Mouse (Mus musculus) liver, embryonic 12.5 days (tissue): ENCODE measurements around the gene Hsd17b1. TPM values are rescaled to one million over a fixed set of nuclear protein-coding genes. Genes with fewer than 3 reads are reported as not detected.

ENCODE experiments used
- ATAC-seq: fragments of 200-750 bp; cut with Nextera tagmentation; 2 replicates; pipeline ENCODE4 v1.8.0; 2017; ENCODE audit warnings: moderate number of reproducible peaks, mild to moderate bottlenecking, moderate library complexity
- H3K27ac ChIP-seq: fragments of 300-500 bp; sonication (generic); 2 replicates; pipeline ENCODE4 v1.5.1; 2016; ENCODE audit warnings: mild to moderate bottlenecking
- H3K27me3 ChIP-seq: fragments of 300-500 bp; sonication (generic); replicated peaks from 2 replicates; pipeline ENCODE4 v1.6.1; 2016; ENCODE audit warnings: mild to moderate bottlenecking, moderate library complexity
- H3K36me3 ChIP-seq: fragments of 300-500 bp; sonication (generic); 2 replicates; pipeline ENCODE4 v1.6.1; 2016; ENCODE audit warnings: mild to moderate bottlenecking, moderate library complexity
- H3K4me1 ChIP-seq: fragments of 300-500 bp; sonication (generic); 2 replicates; pipeline ENCODE4 v1.6.1; 2016
- H3K4me2 ChIP-seq: fragments of 300-500 bp; sonication (generic); 2 replicates; pipeline ENCODE4 v1.6.1; 2016; ENCODE audit warnings: mild to moderate bottlenecking, moderate library complexity
- H3K4me3 ChIP-seq: fragments of 300-500 bp; sonication (generic); 2 replicates; pipeline ENCODE4 v1.5.1; 2016; ENCODE audit warnings: mild to moderate bottlenecking, moderate library complexity
- H3K9ac ChIP-seq: fragments of 300-500 bp; sonication (generic); 2 replicates; pipeline ENCODE4 v1.6.1; 2016; ENCODE audit warnings: mild to moderate bottlenecking, moderate library complexity
- H3K9me3 ChIP-seq: fragments of 300-500 bp; sonication (generic); replicated peaks from 2 replicates; pipeline ENCODE4 v1.6.1; 2016; ENCODE audit warnings: mild to moderate bottlenecking, moderate library complexity
- WGBS: fragments of 180-500 bp; shearing (Covaris S2); methylation state at CpG from one replicate; pipeline ENCODE4 v1.1.7; 2016; ENCODE audit not compliant: insufficient replicate concordance; 5-methylcytosine and 5-hydroxymethylcytosine counted together
- polyA plus RNA-seq: library from polyadenylated mRNA; unstranded; fragments of >200 nt; fragmentation: Nextera tagmentation; extraction: Ambion mirVana; gene quantifications from 2 replicates; pipeline ENCODE4 v1.2.1, GENCODE M21; 2016

Hsd17b1 gene
- polyA plus RNA-seq, result 0.08 TPM in 1 of 2 replicates, not detected in the other

GRCm38 (mm10) chr11:101078121-101078520, at the start of gene Hsd17b1:
Hsd17b1 (plus strand) TSS chr11:101078411.
- Histone ChIP-seq H3K27ac (no peak within 1 kb of the TSS), H3K4me1 (peaks cover 22% of the 10 kb centered on the region), H3K4me3 (no peak within 1 kb of the TSS), H3K9me3 (no peaks in the 10 kb centered on the region), H3K4me2 (0 out of 2 replicates have a peak within 1 kb of the TSS, but pooled peaks have one; percentile 46), H3K9ac (no peak within 1 kb of the TSS), H3K27me3 (peaks cover 69% of the 10 kb centered on the region), H3K36me3 (no peaks in the 10 kb centered on the region)
- 65% methylated on average over 9 of the region's 9 CpGs for WGBS
- ATAC-seq, result no peak

- no peak overlapping the region for H3K4me3 ChIP-seq
- H3K27me3 ChIP-seq, result no peaks in the 10 kb centered on the region
- H3K9ac ChIP-seq, result no peak overlapping the region
- no peaks in the 10 kb centered on the region for H3K4me1 ChIP-seq
- ATAC-seq, result no peak
- WGBS, result 90% methylated on average over 8 of the region's 8 CpGs
- no peaks in the 10 kb centered on the region for H3K9me3 ChIP-seq
- H3K4me2 ChIP-seq, result no peak overlapping the region
- H3K36me3 ChIP-seq, result peaks cover 97% of the 10 kb centered on the region
- H3K27ac ChIP-seq, result no peak overlapping the region
Measured at GRCm38 (mm10) chr11:101029320-101029719, 48.9 kb upstream of the Hsd17b1 start.

GRCm38 (mm10) chr11:101030136-101030807, 47.9 kb upstream of the Hsd17b1 start:
- Histone ChIP-seq H3K9ac (no peak overlapping the region), H3K9me3 (no peaks in the 10 kb centered on the region), H3K27ac (no peak overlapping the region), H3K4me3 (no peak overlapping the region), H3K36me3 (peaks cover 97% of the 10 kb centered on the region), H3K27me3 (no peaks in the 10 kb centered on the region), H3K4me2 (no peak overlapping the region), H3K4me1 (no peaks in the 10 kb centered on the region)
- 83% methylated on average over 10 of the region's 10 CpGs for WGBS
- ATAC-seq, result no peak

DNA sequence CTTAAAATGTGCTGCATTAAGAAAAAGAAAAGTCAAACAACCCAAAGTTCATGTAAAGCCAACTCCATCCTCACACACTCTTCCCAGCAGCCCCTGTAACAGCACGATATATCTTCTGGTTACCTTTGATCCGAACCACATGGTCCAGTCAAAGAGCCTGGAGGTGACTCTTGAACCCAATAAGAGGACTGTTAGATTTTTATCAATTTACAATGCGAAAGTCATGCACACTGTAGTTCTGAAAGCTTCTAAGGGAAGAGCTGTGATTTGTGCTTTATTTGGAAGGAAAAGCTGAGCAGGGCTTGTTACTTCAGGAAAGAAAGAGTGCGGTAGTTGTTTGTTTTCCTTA, 47.4 kb upstream of the Hsd17b1 start:
- no peak for ATAC-seq

GRCm38 (mm10) chr11:101031470-101031869, 46.7 kb upstream of the Hsd17b1 start:
- H3K27ac ChIP-seq, result no peak overlapping the region
- no peak overlapping the region for H3K4me2 ChIP-seq
- WGBS, result 86% methylated on average over 1 of the region's 1 CpGs
- peaks cover 97% of the 10 kb centered on the region for H3K36me3 ChIP-seq
- no peaks in the 10 kb centered on the region for H3K27me3 ChIP-seq
- H3K9ac ChIP-seq, result no peak overlapping the region
- no peaks in the 10 kb centered on the region for H3K4me1 ChIP-seq
- H3K9me3 ChIP-seq, result no peaks in the 10 kb centered on the region
- no peak for ATAC-seq
- H3K4me3 ChIP-seq, result no peak overlapping the region

More for the DNA sequence above, 47.4 kb upstream of the Hsd17b1 start:
- Histone ChIP-seq H3K36me3 (peaks cover 97% of the 10 kb centered on the region), H3K27ac (no peak overlapping the region), H3K4me2 (no peak overlapping the region), H3K4me3 (no peak overlapping the region), H3K27me3 (no peaks in the 10 kb centered on the region), H3K4me1 (no peaks in the 10 kb centered on the region), H3K9me3 (no peaks in the 10 kb centered on the region), H3K9ac (no peak overlapping the region)
- 88% methylated on average over 4 of the region's 4 CpGs for WGBS

DNA sequence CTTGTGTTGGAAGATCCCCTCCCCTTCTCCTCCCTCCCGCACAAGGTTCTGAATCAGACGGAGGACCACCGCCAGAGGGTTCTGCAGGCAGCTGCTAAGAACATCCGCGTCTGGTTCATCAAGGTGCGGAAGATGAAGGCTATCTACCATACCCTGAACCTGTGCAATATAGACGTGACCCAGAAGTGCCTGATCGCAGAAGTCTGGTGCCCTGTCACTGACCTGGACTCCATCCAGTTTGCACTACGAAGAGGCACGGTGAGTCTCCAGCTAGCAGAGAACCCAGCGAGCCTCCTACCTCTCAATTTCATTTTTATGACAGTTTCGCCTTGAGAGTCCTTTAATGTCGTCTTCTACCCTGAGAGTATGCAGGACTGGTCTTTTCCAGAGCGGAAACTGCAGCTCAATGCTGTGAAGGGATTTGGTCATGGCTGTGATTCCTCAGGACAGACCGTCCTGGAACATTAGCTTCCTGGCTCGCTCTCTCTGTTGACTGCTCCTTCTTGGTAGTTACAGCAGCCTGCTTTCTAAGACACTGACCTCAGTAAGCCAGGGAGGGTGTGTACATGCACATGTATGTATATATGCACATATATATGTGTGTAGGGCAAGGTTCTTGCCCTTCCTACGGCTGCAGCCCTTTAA, 44.2 kb upstream of the Hsd17b1 start:
- H3K27ac ChIP-seq, result no peak overlapping the region
- no peaks in the 10 kb centered on the region for H3K27me3 ChIP-seq
- no peak for ATAC-seq
- H3K9ac ChIP-seq, result no peak overlapping the region
- H3K4me2 ChIP-seq, result no peak overlapping the region
- no peak overlapping the region for H3K4me3 ChIP-seq
- WGBS, result 93% methylated on average over 17 of the region's 17 CpGs
- H3K9me3 ChIP-seq, result no peaks in the 10 kb centered on the region
- peaks cover 98% of the 10 kb centered on the region for H3K36me3 ChIP-seq
- no peaks in the 10 kb centered on the region for H3K4me1 ChIP-seq

DNA sequence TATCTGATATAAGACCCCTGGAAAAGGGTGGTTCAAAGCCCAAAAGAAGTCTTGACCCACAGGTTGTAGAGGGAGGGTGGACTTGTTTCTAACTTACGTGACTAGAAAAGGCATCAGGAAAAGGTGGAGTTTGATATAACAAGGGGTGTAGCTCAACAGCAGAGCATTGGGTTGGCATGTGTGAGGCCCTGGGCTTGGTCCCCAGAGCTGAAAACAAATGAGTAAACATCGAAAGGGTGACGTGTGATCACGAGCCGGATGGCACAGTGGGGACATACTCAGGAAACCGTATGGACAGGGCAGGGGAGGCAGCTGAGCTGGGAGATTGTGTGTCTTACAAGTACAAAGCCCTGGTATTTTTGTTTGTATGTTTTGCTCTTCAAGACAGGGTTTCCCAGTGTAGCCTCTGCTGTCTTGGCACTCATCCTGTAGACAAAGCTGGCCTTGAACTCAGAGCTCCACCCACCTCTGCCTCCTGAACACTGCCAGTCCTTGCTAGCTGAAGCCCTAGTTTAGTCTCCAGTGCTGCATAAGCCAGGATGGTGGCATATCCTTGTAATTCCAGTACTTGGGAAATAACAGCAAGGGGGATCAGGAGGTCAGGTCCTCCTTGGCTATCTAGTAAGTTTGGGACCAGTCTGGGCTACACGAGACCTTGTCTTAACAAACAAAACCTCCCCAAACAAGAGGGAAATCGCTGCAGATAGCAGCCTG, 43.4 kb upstream of the Hsd17b1 start:
- WGBS, result 90% methylated on average over 8 of the region's 8 CpGs
- H3K36me3 ChIP-seq, result peaks cover 98% of the 10 kb centered on the region
- H3K27me3 ChIP-seq, result no peaks in the 10 kb centered on the region
- H3K27ac ChIP-seq, result no peak overlapping the region
- H3K9me3 ChIP-seq, result no peaks in the 10 kb centered on the region
- no peak for ATAC-seq
- no peaks in the 10 kb centered on the region for H3K4me1 ChIP-seq
- no peak overlapping the region for H3K4me2 ChIP-seq
- no peak overlapping the region for H3K9ac ChIP-seq
- no peak overlapping the region for H3K4me3 ChIP-seq

DNA sequence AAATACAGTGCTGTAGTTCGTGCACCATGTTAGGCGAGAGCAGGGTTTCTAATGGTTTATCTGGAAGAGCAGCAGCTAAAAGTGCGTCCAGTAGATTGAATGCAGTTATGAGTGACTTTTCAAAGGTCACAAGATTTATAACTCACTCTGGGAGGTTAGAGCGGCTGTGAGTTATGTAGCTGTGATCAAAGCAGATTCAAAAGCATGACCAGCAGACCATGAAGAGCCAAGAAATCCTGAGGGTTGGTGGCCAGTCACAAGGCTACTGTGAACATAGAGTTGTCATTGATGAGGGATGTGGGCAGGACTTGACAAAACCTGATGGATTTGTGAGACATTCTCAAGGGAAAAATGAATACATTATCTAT, 42.9 kb upstream of the Hsd17b1 start:
- H3K4me3 ChIP-seq, result no peak overlapping the region
- no peaks in the 10 kb centered on the region for H3K9me3 ChIP-seq
- ATAC-seq, result no peak
- 85% methylated on average over 4 of the region's 4 CpGs for WGBS
- no peaks in the 10 kb centered on the region for H3K4me1 ChIP-seq
- no peaks in the 10 kb centered on the region for H3K27me3 ChIP-seq
- no peak overlapping the region for H3K9ac ChIP-seq
- H3K27ac ChIP-seq, result no peak overlapping the region
- no peak overlapping the region for H3K4me2 ChIP-seq
- peaks cover 98% of the 10 kb centered on the region for H3K36me3 ChIP-seq

DNA sequence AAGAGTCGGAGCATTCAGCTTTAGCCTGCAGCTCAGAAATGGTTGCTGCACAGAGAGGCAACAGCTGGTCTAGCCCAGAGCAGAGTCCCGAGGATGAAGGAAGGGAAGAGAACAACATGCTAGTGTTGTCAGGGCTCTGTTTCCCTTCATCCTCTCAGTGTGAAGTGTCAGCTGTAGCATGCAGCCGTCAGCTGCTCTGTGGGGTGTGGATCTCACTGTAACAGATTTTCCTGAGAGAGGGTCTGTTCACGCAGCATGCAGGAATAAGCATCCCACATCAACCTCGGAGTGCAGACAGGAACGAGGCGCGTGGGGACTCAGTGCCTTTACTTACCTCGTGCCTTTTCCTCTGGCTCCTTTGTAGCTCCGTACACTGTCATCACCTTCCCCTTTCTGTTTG, 40.4 kb upstream of the Hsd17b1 start:
- WGBS, result 81% methylated on average over 10 of the region's 10 CpGs

DNA sequence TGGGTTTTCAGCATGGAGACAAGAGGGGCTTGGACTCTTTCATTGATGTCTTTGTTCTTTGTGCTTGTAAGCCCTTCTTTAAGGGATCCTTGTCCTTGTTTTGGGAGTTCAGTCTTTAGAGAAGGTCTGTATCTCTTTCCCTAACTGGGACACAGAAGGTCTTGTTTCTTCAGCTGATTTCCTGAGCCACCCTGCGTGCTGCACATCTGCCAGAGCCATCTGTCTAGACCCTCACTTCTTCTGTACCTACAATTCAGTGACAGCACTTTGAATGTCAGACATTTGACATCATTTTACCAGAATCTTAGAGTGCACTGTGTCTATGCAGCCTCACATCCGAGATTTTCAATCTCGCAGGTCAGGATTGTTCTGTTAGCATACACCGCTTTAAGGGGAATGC, 32.4 kb upstream of the Hsd17b1 start:
- Histone ChIP-seq H3K4me3 (no peak overlapping the region), H3K4me1 (peaks cover 12% of the 10 kb centered on the region; the same call in 1 of the 2 replicates), H3K27ac (no peak overlapping the region; the same call in 1 of the 2 replicates), H3K9ac (no peak overlapping the region), H3K36me3 (peaks cover 100% of the 10 kb centered on the region), H3K9me3 (no peaks in the 10 kb centered on the region), H3K4me2 (no peak overlapping the region), H3K27me3 (no peaks in the 10 kb centered on the region)
- ATAC-seq, result no peak
- 84% methylated on average over 4 of the region's 4 CpGs for WGBS

More for the DNA sequence above, 40.4 kb upstream of the Hsd17b1 start:
- no peak overlapping the region for H3K9ac ChIP-seq
- no peak overlapping the region for H3K4me2 ChIP-seq
- no peak overlapping the region for H3K27ac ChIP-seq
- ATAC-seq, result no peak
- no peak overlapping the region for H3K4me3 ChIP-seq
- H3K4me1 ChIP-seq, result no peaks in the 10 kb centered on the region
- no peaks in the 10 kb centered on the region for H3K27me3 ChIP-seq
- H3K36me3 ChIP-seq, result peaks cover 100% of the 10 kb centered on the region
- H3K9me3 ChIP-seq, result no peaks in the 10 kb centered on the region

GRCm38 (mm10) chr11:101046440-101046839, 31.8 kb upstream of the Hsd17b1 start:
- 44% methylated on average over 9 of the region's 9 CpGs for WGBS
- no peak overlapping the region for H3K27ac ChIP-seq
- no peak overlapping the region for H3K4me3 ChIP-seq
- H3K9me3 ChIP-seq, result no peaks in the 10 kb centered on the region
- H3K4me2 ChIP-seq, result no peak overlapping the region
- H3K9ac ChIP-seq, result no peak overlapping the region
- H3K36me3 ChIP-seq, result peaks cover 100% of the 10 kb centered on the region
- H3K27me3 ChIP-seq, result no peaks in the 10 kb centered on the region
- H3K4me1 ChIP-seq, result peaks cover 12% of the 10 kb centered on the region; the same call in 1 of the 2 replicates
- ATAC-seq, result no peak

DNA sequence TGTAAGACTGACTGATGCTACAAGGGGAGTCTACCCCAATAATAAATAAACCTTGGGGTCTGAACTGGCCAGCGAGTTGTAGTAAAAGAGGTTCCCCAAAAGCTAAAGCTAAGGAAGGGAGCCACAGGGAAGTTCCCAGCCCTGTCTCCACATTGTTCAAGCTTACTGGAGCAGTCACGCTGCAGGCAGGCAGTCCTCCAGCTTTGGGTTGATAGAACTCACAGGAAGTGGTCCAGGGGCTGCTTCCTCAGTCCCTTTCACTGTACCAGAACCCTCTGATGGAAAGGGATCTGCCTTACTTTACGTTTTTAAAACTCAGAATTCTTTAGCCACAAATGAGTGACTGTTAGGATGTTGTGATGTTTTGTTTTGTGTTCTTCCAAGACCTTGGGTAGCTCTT, 30.7 kb upstream of the Hsd17b1 start:
- no peaks in the 10 kb centered on the region for H3K9me3 ChIP-seq
- WGBS, result 46% methylated on average over 3 of the region's 3 CpGs
- H3K9ac ChIP-seq, result no peak overlapping the region
- no peak overlapping the region for H3K4me2 ChIP-seq
- no peaks in the 10 kb centered on the region for H3K27me3 ChIP-seq
- no peak overlapping the region for H3K27ac ChIP-seq
- no peak for ATAC-seq
- peaks cover 100% of the 10 kb centered on the region for H3K36me3 ChIP-seq
- H3K4me3 ChIP-seq, result no peak overlapping the region
- peaks cover 12% of the 10 kb centered on the region; the same call in 1 of the 2 replicates for H3K4me1 ChIP-seq
